Mouse (Mus musculus): ENCODE results near the gene Ephb1.

GRCm38 (mm10) chr9:101938066-101938465 lies 416.4 kb downstream of the Ephb1 start:
- TF ChIP-seq REST (IDR thresholded peaks at IDR 0.05; ENCODE audit: insufficient read depth, insufficient read length) (no peak), MAX (IDR thresholded peaks at IDR 0.05; ENCODE audit: low read depth) (no peak), E2F4 (IDR thresholded peaks at IDR 0.05; ENCODE audit: insufficient read depth) (no peak), POLR2A (IDR thresholded peaks at IDR 0.05; ENCODE audit: insufficient read length, low read depth) (no peak), TCF12 (IDR thresholded peaks at IDR 0.05; ENCODE audit: insufficient read depth, poor library complexity, severe bottlenecking) (no peak), CEBPB (IDR thresholded peaks at IDR 0.05; ENCODE audit: insufficient read depth, poor library complexity, severe bottlenecking) (no peak), USF1 (IDR thresholded peaks at IDR 0.05; ENCODE audit: low read depth) (no peak), POLR2AphosphoS2 (IDR thresholded peaks at IDR 0.05; ENCODE audit: insufficient read length, low read depth) (no peak), MYOG (IDR thresholded peaks at IDR 0.05; ENCODE audit: control insufficient read depth in 1 of 3, insufficient read depth in 1 of 3, insufficient read length in 2 of 3, low read depth in 2 of 3) (no peak), TCF3 (IDR thresholded peaks at IDR 0.05; ENCODE audit: insufficient read length, low read depth) (no peak), MYOD1 (IDR thresholded peaks at IDR 0.05; ENCODE audit: control insufficient read depth in 1 of 3, insufficient read length in 2 of 3, low read depth in 2 of 3) (no peak), SRF (IDR thresholded peaks at IDR 0.05; ENCODE audit: control insufficient read depth, insufficient read length, low read depth) (no peak)

Measured in myocyte (in vitro differentiated cells).